Mouse (Mus musculus) cerebellum, adult 11-12 months (tissue): Measurements from ENCODE around the gene Zbtb46.

Experiments
- DNase-seq: peaks from one replicate; pipeline ENCODE4 v3.0.0; 2022

Gene Zbtb46

DNA sequence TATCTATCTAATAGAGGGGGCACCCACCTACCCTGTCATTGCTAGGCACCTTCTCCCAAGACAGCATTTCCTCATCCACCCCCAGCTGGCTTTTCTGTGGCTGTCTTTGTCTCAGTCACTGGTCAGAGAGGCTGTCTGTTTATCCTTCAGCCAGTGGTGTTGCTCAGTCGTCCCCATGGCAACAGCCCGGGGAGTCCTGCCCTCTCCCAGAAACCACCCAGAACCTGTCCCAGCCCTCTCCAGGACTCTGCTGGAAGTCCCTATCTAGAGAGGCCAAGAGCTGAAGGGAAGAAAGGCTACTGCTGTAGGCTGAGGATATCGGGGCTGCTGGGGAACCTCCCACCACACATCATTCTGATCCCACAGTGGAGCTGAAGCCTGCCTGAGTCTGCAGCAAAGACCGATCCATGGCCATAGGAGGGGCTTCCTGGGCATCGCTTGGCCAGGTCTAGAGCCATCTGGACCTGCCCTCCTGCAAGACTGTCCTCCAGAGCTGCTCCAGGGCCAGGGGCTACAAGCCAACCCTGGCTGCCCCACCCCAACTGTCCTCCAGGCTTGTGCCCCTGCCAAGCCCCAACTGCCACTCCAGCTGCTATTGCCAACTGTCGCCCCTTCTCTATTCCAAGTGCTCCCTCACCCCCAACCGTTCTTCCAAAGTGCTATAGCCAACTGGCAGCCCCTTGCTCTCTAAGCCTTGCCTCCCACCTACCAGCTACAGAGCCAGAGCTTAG lies 3.9 kb upstream of the Zbtb46 start:
- peak; percentile 99 for DNase-seq

- peak; percentile 70 for DNase-seq
Measured at GRCm38 (mm10) chr2:181462604-181463003, 3.4 kb upstream of the Zbtb46 start.

- peak; percentile 60 for DNase-seq
Measured at GRCm38 (mm10) chr2:181461536-181462100, 2.4 kb upstream of the Zbtb46 start.

GRCm38 (mm10) chr2:181459673-181460621 lies 721 bp upstream of the Zbtb46 start:
- peak; percentile 85 for DNase-seq

DNA sequence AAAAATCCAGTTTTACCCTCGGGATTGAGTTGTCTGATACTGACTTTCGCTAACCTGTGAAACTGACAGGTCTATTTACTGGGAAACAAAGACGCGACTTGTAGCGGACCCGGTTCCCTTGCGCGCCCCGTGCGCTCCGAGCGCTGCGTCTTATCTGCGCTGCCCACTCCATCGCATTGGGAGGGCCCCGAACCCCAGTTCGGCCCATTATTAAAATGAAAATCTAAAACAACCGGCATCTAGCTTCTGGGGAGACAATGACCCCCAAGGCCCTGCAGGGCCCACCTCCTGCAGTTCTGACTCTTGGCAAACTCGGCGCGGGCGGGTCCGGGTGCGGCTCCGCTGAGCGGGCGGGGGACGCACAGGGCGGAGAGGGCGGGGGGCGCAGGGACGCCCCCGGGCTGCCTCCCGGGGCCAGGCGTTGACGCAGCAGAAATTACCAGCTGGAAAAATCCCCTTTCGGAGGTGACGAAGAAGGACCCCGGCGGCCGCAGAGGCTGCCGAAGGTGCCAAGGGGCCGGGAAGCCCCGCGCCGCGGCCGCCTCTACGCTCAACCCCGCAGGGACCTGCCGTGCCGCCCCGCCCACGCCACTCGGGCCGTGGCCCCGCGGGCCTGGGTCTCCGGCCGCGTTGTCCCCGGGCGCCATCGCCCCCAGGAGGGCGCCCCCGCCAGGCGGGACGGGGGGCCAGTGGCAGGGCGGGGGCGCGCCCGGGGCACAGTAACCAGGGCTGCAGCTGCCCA lies 644 bp downstream of the Zbtb46 start:
- peak; percentile 75 for DNase-seq

DNA sequence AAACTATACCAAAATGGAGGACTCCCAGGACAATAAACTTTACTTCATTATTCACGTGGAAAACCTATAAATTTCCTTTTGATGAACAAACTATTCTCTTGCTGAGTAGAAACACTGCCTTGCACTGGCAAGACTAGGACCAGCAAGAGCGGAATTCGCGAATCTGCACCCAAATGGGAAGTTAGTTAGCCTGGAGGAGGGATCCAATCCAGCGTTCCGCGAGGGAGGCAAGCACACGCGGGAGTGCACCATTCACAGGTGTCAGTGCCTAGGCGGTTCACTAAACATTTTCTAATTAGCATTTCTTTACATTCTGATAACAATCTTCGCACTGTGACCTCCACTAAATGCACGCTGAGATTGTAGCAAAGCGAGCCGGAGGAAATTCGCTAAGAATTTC lies 1.4 kb downstream of the Zbtb46 start:
- peak; percentile 23 for DNase-seq

DNA sequence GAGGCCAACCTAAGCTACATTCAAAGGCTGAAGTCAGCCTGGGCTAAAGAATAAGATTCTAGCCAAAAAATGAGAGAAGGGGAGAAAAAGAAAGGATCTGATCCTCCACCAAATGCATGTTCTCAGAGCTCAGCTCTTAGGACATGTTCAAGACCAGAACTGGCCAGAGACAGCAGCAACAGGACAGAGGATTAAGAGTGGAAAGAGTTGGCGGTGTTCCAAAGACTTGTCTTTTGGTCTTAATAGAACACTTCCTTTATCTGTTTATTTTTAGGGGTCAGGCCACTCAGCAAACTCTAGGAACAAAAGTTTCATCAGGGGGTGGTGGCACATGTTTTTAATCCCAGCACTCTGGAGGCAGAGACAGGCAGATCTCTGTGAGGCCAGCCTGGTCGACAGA lies 3.3 kb downstream of the Zbtb46 start:
- peak; percentile 24 for DNase-seq

DNA sequence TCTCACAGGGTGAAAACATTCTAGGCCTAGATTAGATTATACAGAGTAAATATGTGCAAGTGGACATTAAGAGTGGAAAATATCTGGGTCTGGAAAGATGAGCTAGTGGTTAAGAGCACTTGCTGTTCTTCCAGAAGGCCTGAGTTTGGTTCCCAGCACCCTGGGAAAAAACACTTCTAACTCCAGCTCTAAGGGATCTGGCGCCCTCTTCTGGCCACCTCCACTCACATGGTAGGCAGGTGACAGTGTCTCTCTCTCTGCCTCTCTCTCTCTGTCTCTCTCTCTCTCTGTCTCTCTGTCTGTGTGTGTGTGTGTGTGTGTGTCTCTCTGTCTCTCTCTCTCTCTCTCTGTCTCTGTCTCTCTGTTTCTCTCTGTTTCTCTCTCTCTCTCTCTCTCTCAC lies 6.0 kb downstream of the Zbtb46 start:
- DNase-seq = no peak

DNA sequence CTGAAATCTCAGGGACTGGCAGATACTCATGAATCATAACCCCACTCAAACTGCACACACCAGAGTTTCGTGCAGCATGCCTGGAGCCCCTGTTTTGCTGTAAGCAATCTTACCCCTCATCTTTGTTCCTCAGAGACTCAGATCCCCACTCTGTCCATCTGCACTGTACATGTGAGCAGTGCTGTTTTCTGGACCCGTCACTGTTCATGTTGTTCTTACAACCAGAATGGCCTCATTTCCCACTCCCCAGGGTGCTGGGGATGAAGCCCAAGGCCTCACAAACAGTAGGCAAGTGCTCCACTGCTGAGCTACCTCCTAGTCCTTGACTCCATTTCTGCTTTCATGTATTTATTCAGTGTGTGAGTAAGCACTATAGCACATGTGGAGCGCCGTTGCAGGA lies 7.0 kb downstream of the Zbtb46 start:
- peak; percentile 78 for DNase-seq

DNA sequence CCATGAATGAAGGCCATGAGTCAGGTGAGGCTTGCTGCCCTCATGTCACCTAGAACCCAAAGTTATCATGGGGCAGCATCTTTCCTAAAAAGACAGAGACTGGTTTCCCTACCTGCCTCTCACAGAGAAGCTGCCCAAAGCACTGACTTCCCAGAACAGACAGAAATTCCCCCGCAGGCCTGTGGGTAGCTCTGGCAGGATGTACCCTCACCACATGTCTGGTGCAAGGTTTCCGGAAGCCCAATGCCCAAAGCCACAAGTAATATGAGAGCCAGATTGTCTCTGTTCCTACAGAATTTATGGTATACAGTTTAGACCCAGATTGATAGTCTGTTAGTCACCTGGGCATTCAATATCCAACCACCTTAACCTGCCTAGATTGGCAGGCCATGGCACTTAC lies 16.2 kb downstream of the Zbtb46 start:
- DNase-seq = no peak

DNA sequence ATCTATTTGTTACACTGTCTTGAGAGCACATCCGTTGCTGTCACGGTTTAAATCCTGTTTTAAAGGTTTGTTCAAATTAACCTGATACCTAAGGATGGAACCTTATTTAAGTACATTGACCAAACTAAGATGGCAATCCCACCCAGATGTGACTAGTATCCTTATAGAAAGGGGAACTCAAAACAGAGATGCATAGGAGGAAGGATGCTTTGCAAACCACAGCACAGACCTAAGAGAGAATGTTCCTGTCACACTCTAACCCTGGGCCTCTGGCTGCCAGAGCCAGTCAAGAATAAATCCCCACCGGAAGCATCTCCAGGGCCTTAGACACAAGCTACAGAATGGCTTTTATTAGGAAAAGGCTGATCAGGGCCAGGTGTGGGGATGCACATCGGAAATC lies 21.1 kb downstream of the Zbtb46 start:
- DNase-seq = no peak

DNA sequence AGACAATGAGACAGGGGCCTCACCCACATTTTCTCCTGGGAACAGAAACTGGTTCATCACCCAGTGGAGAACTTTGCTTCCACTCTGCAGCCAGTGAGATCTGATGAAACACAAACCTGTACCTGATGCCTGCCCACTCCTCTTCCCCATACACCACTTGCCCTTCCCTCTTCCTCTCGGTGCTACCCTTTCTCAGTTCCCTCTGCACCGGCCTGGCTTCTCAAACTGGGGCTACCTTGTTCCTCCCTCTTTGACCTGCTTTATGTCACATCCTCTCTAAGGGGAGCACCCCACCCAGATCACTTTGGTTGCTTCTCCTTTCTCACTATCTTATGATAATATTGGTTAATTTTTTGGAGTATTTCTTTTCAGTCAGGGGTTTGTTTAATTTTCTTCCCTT lies 23.0 kb downstream of the Zbtb46 start:
- DNase-seq = no peak

GRCm38 (mm10) chr2:181423834-181424233 lies 35.4 kb downstream of the Zbtb46 start:
- no peak for DNase-seq

GRCm38 (mm10) chr2:181420903-181421638 lies 38.2 kb downstream of the Zbtb46 start:
- DNase-seq = no peak

GRCm38 (mm10) chr2:181420426-181420825 lies 38.8 kb downstream of the Zbtb46 start:
- no peak for DNase-seq

DNA sequence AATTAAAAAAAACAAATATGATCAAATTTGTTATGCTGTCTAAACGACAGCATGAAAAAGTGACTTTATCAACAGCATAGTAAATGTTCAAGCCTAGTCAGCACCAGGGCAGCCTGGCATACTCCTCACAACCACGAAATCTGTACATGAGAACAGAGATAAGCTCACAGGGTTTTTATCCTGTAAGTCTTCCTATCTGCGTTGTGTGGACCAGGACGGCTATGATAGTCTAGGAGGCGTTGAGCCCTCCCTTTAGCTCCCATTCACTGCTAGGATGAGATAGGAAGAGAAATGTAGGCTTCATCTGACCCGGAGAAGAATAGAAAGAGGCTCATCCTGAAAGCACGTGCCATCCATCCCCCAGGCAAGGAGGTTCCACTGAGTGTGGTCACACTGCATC lies 39.9 kb downstream of the Zbtb46 start:
- no peak for DNase-seq

DNA sequence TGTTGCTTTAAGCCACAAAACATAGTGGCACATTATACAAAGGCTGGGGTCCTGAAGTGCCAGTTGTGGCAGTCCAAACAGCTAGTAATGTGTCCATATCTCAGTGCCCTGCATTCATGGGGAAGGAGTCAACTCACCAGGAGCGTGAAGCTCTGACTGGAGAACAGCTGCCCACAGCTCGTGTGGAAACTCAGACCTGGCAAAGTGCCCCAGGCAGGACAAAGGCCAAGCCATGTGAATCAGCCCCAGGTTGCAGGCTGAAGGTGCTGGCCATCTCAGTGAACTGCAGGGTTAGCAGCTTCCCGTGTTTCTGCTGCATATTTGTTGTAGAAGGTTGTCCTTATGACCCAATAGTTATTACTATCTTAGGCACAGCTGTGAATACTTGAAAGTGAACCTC lies 43.3 kb downstream of the Zbtb46 start:
- peak; percentile 77 for DNase-seq

DNA sequence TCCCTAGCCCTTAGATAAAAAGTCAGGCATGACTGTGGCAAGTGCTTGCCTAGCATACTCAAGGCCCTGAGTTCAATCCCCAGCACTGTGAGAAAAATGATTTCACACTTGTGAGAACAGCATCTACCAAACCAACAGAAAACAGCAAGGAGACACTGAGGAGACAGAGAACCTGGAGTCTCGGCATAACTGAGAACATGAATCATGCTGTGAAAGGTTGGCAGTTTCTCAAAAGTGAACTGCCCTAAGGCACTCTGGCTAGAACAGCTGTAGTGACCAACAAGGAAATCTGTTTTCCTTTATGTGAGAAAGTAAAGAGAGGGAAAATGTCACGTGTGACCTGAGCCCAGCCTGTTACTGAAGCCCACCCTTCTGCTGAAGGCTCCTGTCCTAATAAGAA lies 46.1 kb downstream of the Zbtb46 start:
- no peak for DNase-seq

DNA sequence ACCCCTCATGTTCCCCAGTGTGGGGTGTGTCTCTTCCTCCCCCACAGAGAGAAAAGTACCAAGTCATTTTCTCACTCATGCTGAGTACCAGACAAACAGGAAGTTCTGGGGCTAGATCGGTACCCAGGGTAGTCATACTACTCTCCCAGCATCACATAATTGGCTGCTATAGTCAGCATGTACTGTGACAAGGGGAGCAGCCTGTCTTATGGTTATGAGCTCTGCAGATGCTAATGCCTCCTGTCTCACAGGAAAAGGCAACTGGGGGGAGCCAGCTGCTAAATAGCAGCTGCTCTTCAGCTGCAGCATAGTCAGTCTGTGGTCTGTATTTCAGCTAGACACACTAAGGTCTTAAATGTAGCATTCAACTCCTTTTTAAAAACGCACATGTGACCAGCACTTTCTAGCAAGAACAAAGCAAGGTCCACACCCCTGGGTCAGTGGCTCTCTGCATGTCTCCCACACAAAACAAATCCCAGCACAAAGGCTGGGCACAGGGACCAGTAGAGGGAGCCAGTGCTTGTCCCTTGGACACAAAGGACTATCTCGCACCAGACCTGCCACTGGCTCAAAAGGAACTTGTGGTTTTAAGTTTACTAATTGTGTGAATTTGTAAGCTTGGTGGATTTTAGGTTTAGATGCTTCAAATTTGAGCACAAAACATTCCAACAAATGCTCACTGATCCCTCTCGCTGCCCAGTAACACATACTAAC lies 48.3 kb downstream of the Zbtb46 start:
- DNase-seq = peak; percentile 52

- DNase-seq = no peak
Measured at GRCm38 (mm10) chr2:181409643-181410042, 49.6 kb downstream of the Zbtb46 start.

DNA sequence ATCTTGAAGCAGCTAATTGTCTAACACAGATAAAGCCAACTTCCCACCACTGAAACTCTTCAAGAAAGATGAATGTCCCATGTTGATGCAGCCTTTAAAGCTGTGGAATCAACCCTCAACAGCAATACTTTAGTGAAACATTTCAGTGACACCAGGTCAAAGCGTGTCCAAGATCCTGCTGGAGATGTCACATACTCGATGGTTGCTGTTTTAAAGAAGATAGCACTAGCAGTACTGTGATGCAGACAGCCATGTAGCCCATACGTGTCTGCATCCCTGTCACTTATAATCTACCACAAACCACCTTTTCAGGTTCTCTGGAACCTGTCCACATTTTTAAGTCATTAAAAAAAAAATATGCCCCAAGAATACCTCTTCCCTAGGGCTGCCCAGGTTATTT lies 55.5 kb downstream of the Zbtb46 start:
- no peak for DNase-seq

DNA sequence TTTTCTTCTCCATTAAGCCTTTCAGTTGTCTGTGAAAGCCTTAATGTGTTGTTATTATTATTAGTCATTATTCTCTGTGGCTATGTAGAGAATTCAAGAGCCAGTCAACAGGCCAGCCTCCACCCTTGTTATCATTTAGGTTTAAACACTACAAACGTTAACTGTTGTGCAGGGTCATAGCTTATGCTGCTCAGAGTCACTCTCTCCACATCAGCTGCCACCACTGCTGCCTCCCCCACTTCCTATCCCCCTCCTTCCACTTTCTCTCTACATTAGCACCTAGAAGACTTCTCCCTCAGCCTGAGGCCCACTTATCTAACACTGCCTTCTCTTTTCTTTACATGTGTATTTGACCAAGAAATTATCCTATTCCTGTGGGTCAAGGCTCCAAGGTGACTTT lies 57.7 kb downstream of the Zbtb46 start:
- DNase-seq = no peak
